Mouse (Mus musculus): ENCODE measurements at regions not wholly inside any gene's neighbourhood (a gene's known extent, or its start where the extent isn't known, plus 50 kb on each side); places are given as distances from the start of the nearest gene placed in this dataset.

DNA sequence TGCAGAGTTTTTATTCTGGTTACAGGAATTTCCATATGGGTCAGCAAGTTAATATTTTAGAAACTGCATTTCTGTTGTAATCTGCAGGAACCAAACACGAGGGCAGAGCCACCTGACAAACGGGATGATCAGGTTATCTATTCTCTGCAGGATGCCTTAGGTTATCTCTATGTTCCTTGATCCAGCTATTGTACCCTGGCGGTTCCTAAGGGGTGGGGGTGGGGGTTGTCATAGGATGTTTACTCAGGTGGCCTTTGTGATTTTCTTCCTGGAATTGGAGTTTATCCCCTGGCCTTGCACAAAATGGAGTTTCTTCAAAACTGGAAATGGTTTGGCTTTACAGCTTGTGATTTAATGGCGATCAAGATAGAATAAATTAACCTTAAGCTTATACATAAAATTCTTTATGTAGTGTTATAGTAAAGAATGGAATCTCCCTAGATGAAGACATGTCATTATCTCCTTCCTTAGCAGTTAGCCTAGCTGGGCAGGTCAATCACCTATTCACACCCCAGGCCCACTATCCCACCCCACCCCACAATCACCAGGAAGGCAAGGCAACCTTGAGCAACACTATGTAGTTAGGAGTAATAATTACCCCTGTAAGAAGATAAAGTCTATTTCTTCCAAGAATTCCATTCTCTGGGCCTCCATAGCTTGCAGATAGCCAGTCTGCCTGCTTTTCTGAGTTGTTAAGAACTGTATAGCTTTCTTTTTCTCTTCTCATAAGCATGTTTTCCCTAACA lies 192.3 kb upstream of the B430218F22Rik start:
- DNase-seq (ENCODE audit: low read depth, low spot score), result no peak

- no peak for DNase-seq (ENCODE audit: low read depth, low spot score)
Observed at GRCm38 (mm10) chr13:118208146-118208545, 178.3 kb upstream of the B430218F22Rik start.

DNA sequence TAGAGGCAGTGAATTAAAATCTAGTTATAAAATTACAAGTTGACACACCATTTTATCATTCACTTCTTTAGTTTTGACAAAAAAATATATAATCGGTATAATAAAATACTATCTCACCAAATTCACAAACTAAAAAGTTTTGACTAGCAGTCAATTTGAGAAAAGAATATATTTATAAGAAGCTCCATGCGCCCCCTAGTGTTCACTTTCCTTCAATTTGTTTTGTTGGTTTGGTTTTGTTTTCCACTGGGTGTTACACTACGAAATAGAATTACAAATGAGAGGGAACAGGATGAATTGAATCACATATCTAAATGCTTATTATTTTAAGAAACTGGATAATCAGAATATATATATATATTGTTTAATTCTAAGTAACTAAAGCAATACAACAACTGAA lies 159.1 kb upstream of the B430218F22Rik start:
- peak; percentile 16 for DNase-seq (ENCODE audit: low read depth, low spot score)

DNA sequence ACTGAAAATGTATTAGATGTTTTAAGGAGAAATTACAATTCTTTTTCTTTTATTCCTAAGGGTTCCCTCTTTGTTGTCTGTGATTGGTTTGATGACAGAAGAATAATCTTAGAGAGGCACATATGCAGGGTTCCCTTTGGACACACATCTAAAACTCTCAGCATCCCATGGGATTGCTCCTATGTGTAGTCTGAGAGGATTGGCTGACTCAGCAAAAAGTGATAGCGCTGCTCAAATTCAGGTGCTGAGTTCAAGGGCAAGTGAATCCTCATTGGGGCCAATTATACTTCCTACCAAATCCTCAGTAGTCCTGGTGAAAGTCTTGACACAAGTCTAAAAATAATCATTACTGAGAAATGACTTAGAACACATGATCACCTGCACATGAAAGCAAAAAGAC lies 148.5 kb upstream of the B430218F22Rik start:
- no peak for DNase-seq (ENCODE audit: low read depth, low spot score)

GRCm38 (mm10) chr13:118244680-118245079 lies 141.8 kb upstream of the B430218F22Rik start:
- no peak for DNase-seq (ENCODE audit: low read depth, low spot score)

GRCm38 (mm10) chr13:118245546-118245945 lies 140.9 kb upstream of the B430218F22Rik start:
- no peak for DNase-seq (ENCODE audit: low read depth, low spot score)

GRCm38 (mm10) chr13:118259606-118260005 lies 126.8 kb upstream of the B430218F22Rik start:
- no peak for DNase-seq (ENCODE audit: low read depth, low spot score)

DNA sequence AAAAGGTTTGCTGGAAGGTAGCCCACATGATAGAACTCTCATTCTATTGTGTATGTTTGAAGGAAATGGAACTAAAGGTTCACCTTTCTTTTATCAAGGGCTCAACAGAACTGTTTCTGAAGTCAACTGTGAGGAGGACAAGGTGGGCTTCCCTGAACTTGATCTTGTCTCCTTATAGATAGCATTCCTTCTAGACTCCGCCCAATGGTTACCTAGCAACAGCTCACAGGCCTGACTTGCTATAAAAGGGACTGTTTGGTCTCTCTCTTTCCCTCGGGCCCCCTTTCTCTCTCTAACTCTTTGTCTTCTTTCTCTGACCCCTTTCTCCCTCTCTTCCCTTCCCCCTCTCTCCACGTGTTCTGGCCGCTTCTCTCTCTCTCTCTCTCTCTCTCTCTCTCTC lies 123.5 kb upstream of the B430218F22Rik start:
- no peak for DNase-seq (ENCODE audit: low read depth, low spot score)

DNA sequence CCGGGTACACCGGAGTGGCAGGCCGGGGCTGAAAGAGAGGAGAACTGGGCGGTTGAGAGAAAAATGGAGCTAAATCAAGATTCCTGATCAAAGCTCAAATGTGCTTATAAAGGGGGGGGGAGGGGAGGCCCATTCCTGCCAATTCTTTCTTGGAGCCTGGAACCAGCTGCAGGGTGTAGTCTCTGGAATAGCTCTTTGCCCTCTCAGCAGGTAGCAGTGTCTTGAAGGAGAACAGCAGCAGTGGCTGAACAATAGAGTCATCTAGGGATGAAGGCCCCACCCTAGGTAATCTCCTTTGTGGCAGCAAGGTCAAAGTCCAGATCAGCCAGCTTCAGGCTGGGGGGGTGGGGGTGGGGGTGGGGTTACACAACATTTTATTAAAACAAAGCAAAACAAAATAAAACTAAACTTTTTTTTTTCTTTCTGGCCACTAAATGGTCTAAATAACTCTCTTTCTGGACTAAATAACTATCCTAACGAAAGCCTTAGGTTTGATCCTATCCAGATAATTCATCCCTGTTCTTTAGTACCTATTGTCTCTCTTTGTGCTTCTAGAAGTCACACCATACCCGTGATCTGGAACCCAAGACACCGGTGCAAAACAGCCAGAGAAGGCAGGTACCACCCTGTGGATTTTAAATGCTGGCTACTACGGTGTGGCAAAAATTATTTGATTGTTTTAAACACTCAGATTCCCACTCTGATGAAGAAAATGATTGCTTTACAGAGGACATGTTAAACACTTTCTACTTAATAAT lies 120.5 kb upstream of the B430218F22Rik start:
- no peak for DNase-seq (ENCODE audit: low read depth, low spot score)

GRCm38 (mm10) chr13:118272904-118273303 lies 113.5 kb upstream of the B430218F22Rik start:
- no peak for DNase-seq (ENCODE audit: low read depth, low spot score)

DNA sequence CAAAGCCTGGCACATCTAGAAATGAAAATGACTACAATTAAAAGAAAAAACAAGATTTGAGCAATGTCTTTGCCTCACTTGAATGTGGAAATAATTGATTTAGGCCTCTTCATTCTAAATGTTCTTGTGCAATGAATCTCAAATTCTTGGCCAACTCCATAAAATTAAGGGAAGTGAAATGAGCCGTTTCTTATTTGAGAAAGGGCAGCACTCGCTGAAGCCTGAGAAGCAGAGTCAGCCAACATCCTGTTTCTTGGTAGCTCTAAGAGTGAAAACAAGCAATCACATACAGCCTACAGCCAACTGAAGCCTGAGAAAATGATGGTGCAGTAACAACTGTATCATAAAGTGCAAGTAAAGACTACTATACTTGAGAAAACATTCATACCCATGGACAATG lies 105.5 kb upstream of the B430218F22Rik start:
- no peak for DNase-seq (ENCODE audit: low read depth, low spot score)

- no peak for DNase-seq (ENCODE audit: low read depth, low spot score)
Observed at GRCm38 (mm10) chr13:118293728-118294127, 92.7 kb upstream of the B430218F22Rik start.

GRCm38 (mm10) chr13:118310080-118310479 lies 76.3 kb upstream of the B430218F22Rik start:
- no peak for DNase-seq (ENCODE audit: low read depth, low spot score)

GRCm38 (mm10) chr13:118313676-118314075 lies 72.8 kb upstream of the B430218F22Rik start:
- DNase-seq (ENCODE audit: low read depth, low spot score), result no peak
